Mouse (Mus musculus): ENCODE measurements at regions not wholly inside any gene's neighbourhood (a gene's known extent, or its start where the extent isn't known, plus 50 kb on each side); places are given as distances from the start of the nearest gene placed in this dataset.

DNA sequence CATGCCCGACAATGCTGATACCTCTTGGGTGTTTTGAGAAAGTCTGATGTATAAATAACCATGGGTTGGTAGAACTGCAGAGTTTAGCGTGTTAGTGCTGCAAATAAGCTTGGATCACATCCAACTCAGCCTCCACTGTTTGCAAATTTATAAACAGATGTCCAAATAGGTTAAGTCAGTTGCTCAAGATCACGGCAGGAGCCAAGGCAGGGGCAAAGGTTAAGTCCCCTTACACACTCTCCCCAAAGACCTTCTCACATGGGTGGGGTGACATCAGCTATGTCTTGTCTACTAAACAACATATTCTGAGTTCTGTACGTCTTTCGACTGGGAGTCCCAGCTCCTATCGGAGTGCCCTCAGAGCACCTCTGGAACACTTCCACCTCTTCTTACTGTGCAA lies 261.0 kb downstream of the Foxo1 start:
- TF ChIP-seq GATA1 (IDR thresholded peaks at IDR 0.05; ENCODE audit: borderline replicate concordance, low read length) (no peak), FLI1 (IDR thresholded peaks at IDR 0.05; ENCODE audit: low read length) (no peak)

Measured in megakaryocyte, embryonic 14.5 days (primary cell).